Mouse (Mus musculus) liver, adult (tissue): ENCODE measurements at regions not wholly inside any gene's neighbourhood (a gene's known extent, or its start where the extent isn't known, plus 50 kb on each side); places are given as distances from the start of the nearest gene placed in this dataset.

Experiments used
- GATA4 ChIP-seq: IDR thresholded peaks from 2 replicates; pipeline ENCODE4 v1.6.1; 2014; ENCODE audit warnings: mild to moderate bottlenecking, low read length; ENCODE audit not compliant: insufficient replicate concordance

- TF ChIP-seq GATA4, result no peak
Measured at GRCm38 (mm10) chr4:31880213-31880612, 83.7 kb upstream of the Map3k7 start.

GRCm38 (mm10) chr4:31889673-31890072, 74.2 kb upstream of the Map3k7 start:
- TF ChIP-seq GATA4, result no peak

- TF ChIP-seq GATA4, result no peak
Measured at GRCm38 (mm10) chr4:31909086-31909673, 54.7 kb upstream of the Map3k7 start.
